Mouse (Mus musculus) thymus, adult 2 months (tissue): ENCODE data around the gene Clmp. TPM values are rescaled to one million over a fixed set of nuclear protein-coding genes. Genes with fewer than 3 reads are reported as not detected.

ENCODE experiments used
- DNase-seq: peaks from one replicate; pipeline ENCODE4 v3.0.0; 2021
- H3K27ac ChIP-seq: fragments of 200-500 bp; 2 replicates; pipeline ENCODE4 v1.5.1; 2012; ENCODE audit warnings: low read length, control low read depth; ENCODE audit not compliant: control insufficient read depth, insufficient read depth
- H3K27me3 ChIP-seq: fragments of 200-500 bp; 2 replicates; pipeline ENCODE4 v1.6.1; 2012; ENCODE audit warnings: mild to moderate bottlenecking, low read length, moderate library complexity, mixed read lengths; ENCODE audit not compliant: control insufficient read depth, insufficient read depth
- H3K36me3 ChIP-seq: fragments of 200-500 bp; 2 replicates; pipeline ENCODE4 v1.6.1; 2012; ENCODE audit warnings: mild to moderate bottlenecking, low read length, moderate library complexity; ENCODE audit not compliant: control insufficient read depth, insufficient read depth
- H3K4me1 ChIP-seq: fragments of 200-500 bp; replicated peaks from 2 replicates; pipeline ENCODE4 v1.6.1; 2012; ENCODE audit warnings: low read length; ENCODE audit not compliant: control insufficient read depth, insufficient read depth
- H3K4me3 ChIP-seq: fragments of 200-500 bp; 2 replicates; pipeline ENCODE4 v1.5.1; 2012; ENCODE audit warnings: mild to moderate bottlenecking, low read length, control low read depth, moderate library complexity; ENCODE audit not compliant: control insufficient read depth, insufficient read depth
- CTCF ChIP-seq: fragments of 200-500 bp; IDR thresholded peaks from 2 replicates; pipeline ENCODE4 v1.5.1; 2012; ENCODE audit warnings: mild to moderate bottlenecking, control low read depth, low read length, moderate library complexity, borderline replicate concordance; ENCODE audit not compliant: control insufficient read depth, poor library complexity, insufficient read depth; ENCODE audit errors: extremely low read depth
- POLR2A ChIP-seq: fragments of 200-500 bp; IDR thresholded peaks from 2 replicates; pipeline ENCODE4 v1.6.1; 2012; ENCODE audit warnings: mild to moderate bottlenecking, low read length, control low read depth, moderate library complexity; ENCODE audit not compliant: control insufficient read depth, poor library complexity, insufficient read depth; ENCODE audit errors: extremely low read depth
- WGBS: fragments of 180-500 bp; shearing (Covaris S2); methylation state at CpG from one replicate; pipeline ENCODE4 v1.1.7; 2018; 5-methylcytosine and 5-hydroxymethylcytosine counted together
- polyA plus RNA-seq: library from polyadenylated mRNA; depleted of rRNA; stranded (reverse); fragments of >200 nt; gene quantifications from 2 replicates; pipeline ENCODE4 v1.2.3, GENCODE M21; 2012

The Clmp gene
- polyA plus RNA-seq, 1 experiment: 1.1 TPM

- H3K27me3 ChIP-seq: no peaks in the 10 kb centered on the region
- no peak for TF ChIP-seq CTCF
- TF ChIP-seq POLR2A: no peak
- H3K36me3 ChIP-seq: no peaks in the 10 kb centered on the region
- H3K4me1 ChIP-seq: no peaks in the 10 kb centered on the region
- H3K4me3 ChIP-seq: no peak overlapping the region
- DNase-seq: no peak
- no peak overlapping the region for H3K27ac ChIP-seq
- WGBS: 77% methylated on average over 6 of the region's 6 CpGs
Observed at GRCm38 (mm10) chr9:40791864-40792633, 106.3 kb downstream of the Clmp start.

- H3K27ac ChIP-seq: no peak overlapping the region
- H3K36me3 ChIP-seq: no peaks in the 10 kb centered on the region
- no peaks in the 10 kb centered on the region for H3K27me3 ChIP-seq
- no peak overlapping the region for H3K4me3 ChIP-seq
- peaks cover 1% of the 10 kb centered on the region; the same call in 1 of the 2 replicates for H3K4me1 ChIP-seq
- 96% methylated on average over 5 of the region's 5 CpGs for WGBS
- no peak for TF ChIP-seq POLR2A
- no peak for TF ChIP-seq CTCF
- no peak for DNase-seq
Observed at GRCm38 (mm10) chr9:40793581-40793980, 107.8 kb downstream of the Clmp start.

- H3K27ac ChIP-seq: no peak overlapping the region
- no peak for TF ChIP-seq CTCF
- TF ChIP-seq POLR2A: no peak
- no peaks in the 10 kb centered on the region for H3K27me3 ChIP-seq
- peaks cover 6% of the 10 kb centered on the region; the same call in 1 of the 2 replicates for H3K4me1 ChIP-seq
- no peak for DNase-seq
- 84% methylated on average over 5 of the region's 5 CpGs for WGBS
- no peak overlapping the region for H3K4me3 ChIP-seq
- H3K36me3 ChIP-seq: no peaks in the 10 kb centered on the region
Observed at GRCm38 (mm10) chr9:40794251-40794650, 108.5 kb downstream of the Clmp start.

GRCm38 (mm10) chr9:40794926-40795325 is 109.2 kb downstream of the Clmp start:
- H3K4me3 ChIP-seq: no peak overlapping the region

GRCm38 (mm10) chr9:40795562-40795961 is 109.8 kb downstream of the Clmp start:
- H3K4me1 ChIP-seq: peaks cover 6% of the 10 kb centered on the region; the same call in 1 of the 2 replicates
- DNase-seq: no peak
- no peaks in the 10 kb centered on the region for H3K27me3 ChIP-seq
- no peak for TF ChIP-seq CTCF
- no peak for TF ChIP-seq POLR2A
- 96% methylated on average over 2 of the region's 2 CpGs for WGBS
- H3K4me3 ChIP-seq: no peak overlapping the region
- no peaks in the 10 kb centered on the region for H3K36me3 ChIP-seq
- no peak overlapping the region for H3K27ac ChIP-seq

More at GRCm38 (mm10) chr9:40794926-40795325, 109.2 kb downstream of the Clmp start:
- peaks cover 6% of the 10 kb centered on the region; the same call in 1 of the 2 replicates for H3K4me1 ChIP-seq
- no peak for DNase-seq
- H3K27ac ChIP-seq: no peak overlapping the region
- TF ChIP-seq POLR2A (no peak), CTCF (no peak)
- no peaks in the 10 kb centered on the region for H3K27me3 ChIP-seq
- 92% methylated on average over 5 of the region's 5 CpGs for WGBS
- no peaks in the 10 kb centered on the region for H3K36me3 ChIP-seq

GRCm38 (mm10) chr9:40796054-40796453 is 110.3 kb downstream of the Clmp start:
- no peak overlapping the region for H3K27ac ChIP-seq
- H3K36me3 ChIP-seq: no peaks in the 10 kb centered on the region
- DNase-seq: no peak
- H3K4me3 ChIP-seq: no peak overlapping the region
- H3K4me1 ChIP-seq: peaks cover 6% of the 10 kb centered on the region; the same call in 1 of the 2 replicates
- no peak for TF ChIP-seq POLR2A
- no peak for TF ChIP-seq CTCF
- 95% methylated on average over 4 of the region's 4 CpGs for WGBS
- no peaks in the 10 kb centered on the region for H3K27me3 ChIP-seq

- TF ChIP-seq POLR2A: no peak
- TF ChIP-seq CTCF: no peak
Observed at GRCm38 (mm10) chr9:40798247-40798960, 112.6 kb downstream of the Clmp start.

More at GRCm38 (mm10) chr9:40798247-40798960, 112.6 kb downstream of the Clmp start:
- H3K36me3 ChIP-seq: peaks cover 8% of the 10 kb centered on the region
- H3K27me3 ChIP-seq: no peaks in the 10 kb centered on the region
- H3K27ac ChIP-seq: no peak overlapping the region
- peaks cover 6% of the 10 kb centered on the region; the same call in 1 of the 2 replicates for H3K4me1 ChIP-seq
- peak; percentile 6 for DNase-seq
- 89% methylated on average over 9 of the region's 9 CpGs for WGBS
- H3K4me3 ChIP-seq: no peak overlapping the region
